Mouse (Mus musculus): ENCODE measurements around the gene Gstt1.

GRCm38 (mm10) chr10:75796731-75797516 lies 1.5 kb downstream of the Gstt1 start:
- TF ChIP-seq CTCF (IDR thresholded peaks at IDR 0.05) = no peak
- TF ChIP-seq EP300 (IDR thresholded peaks at IDR 0.05) = no peak

Data from lung, postnatal 0 days (tissue).